ENCODE assay signal across 11 mouse cellular contexts in the genomic region with DNA sequence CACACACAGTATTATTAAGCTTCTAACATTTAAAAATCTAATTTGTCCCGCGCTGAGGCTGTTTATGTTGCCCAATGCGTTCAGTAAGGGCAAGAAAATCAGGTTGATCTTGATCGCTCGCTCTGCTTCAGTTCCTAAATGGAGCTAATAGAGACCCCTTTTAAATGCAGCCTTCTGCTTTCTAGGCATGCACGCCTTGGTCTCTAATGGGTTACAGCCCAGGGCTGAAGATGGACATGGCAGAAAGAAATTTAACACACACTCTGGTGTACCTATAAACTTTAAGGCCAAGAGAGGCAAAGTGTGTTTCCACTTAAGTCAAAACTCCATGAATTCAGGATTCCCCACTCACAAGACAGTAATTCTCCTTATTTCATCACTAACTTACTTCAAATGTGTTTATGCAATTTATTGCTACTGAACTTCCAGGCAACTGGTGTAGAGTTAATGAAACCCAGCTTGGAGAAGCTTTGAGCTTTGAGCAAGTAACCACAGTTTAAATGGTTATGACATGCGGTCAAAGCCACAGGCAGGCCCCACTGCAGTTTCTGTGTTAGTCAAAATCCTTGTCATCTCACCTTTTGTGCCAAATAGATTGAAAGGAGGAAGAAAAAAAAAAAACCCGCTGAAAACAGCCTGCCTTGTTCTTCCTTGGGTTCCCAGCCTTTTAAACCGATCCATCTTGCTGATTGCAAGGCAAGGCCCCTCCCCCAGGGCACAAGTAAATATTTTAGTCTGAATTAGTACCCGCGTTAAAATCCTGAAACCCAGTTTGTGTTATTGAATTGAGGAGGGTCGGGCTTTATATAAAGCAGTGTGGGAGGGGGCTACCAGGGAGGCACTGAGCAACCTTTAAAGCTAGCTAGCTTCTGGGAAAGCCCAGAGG. TPM values are rescaled to one million over a fixed set of nuclear protein-coding genes. Genes with fewer than 3 reads are reported as not detected.
DNase-seq lines count a peak whose midpoint lies in the region; ATAC-seq and TF ChIP-seq lines count a peak whose summit lies in the region.
"Had no signal": no experiment of that assay in that cellular context is flagged by ENCODE, and none has a peak within 500 bp of the region (broad histone marks: within the 10 kb centered on the region; RNA-seq: fewer than 3 reads in every experiment).

No protein-coding gene starts in this region.

- peaks cover 71% of the 10 kb centered on the region for H3K4me1 ChIP-seq in kidney, embryonic 15.5 days
- peaks cover 58% of the 10 kb centered on the region for H3K4me1 ChIP-seq in hindbrain, embryonic 14.5 days (replicated peaks; ENCODE audit: control insufficient read depth, insufficient read depth, low read length)
- peaks cover 15% of the 10 kb centered on the region; the same call in 1 of the 2 replicates for H3K4me1 ChIP-seq in midbrain, postnatal 0 days (ENCODE audit: insufficient read depth, low read length)

- DNase-seq in kidney, adult 8-10 months: no peak
- DNase-seq in embryo, embryonic 11 days: peak; percentile 73
- DNase-seq in hindbrain, embryonic 14.5 days (ENCODE audit: low spot score): no peak
- no peak for DNase-seq in midbrain, postnatal 0 days (ENCODE audit: low spot score)
- DNase-seq in natural killer cell, adult 2 months (ENCODE audit: low spot score in 2 of 2): no peak
- DNase-seq in adipocyte (ENCODE audit: low spot score): no peak
- DNase-seq in layer of hippocampus, adult 11-12 months (ENCODE audit: low spot score): no peak
- DNase-seq: thymus, postnatal 36 days had no signal

- no peak for TF ChIP-seq CTCF in midbrain, postnatal 0 days (IDR thresholded peaks at IDR 0.05)

- peak overlapping the region; percentile 95 for H3K4me2 ChIP-seq in kidney, embryonic 15.5 days
- H3K4me2 ChIP-seq in hindbrain, embryonic 14.5 days (replicated peaks): peak overlapping the region; percentile 94
- peak overlapping the region; percentile 93 for H3K4me2 ChIP-seq in midbrain, postnatal 0 days (ENCODE audit: low read depth, low read length, poor library complexity, severe bottlenecking)

- H3K27ac ChIP-seq in kidney, embryonic 15.5 days: peak overlapping the region; percentile 96
- H3K27ac ChIP-seq in hindbrain, embryonic 14.5 days: peak overlapping the region; percentile 95
- peak overlapping the region; percentile 97; the same call in 1 of the 2 replicates for H3K27ac ChIP-seq in midbrain, postnatal 0 days (ENCODE audit: low read depth, low read length)

- no peaks in the 10 kb centered on the region for H3K9me3 ChIP-seq in kidney, embryonic 15.5 days (replicated peaks)
- H3K9me3 ChIP-seq in hindbrain, embryonic 14.5 days (ENCODE audit: control insufficient read depth, low read length): no peaks in the 10 kb centered on the region
- H3K9me3 ChIP-seq in midbrain, postnatal 0 days (ENCODE audit: low read length): no peaks in the 10 kb centered on the region

- H3K9ac ChIP-seq in kidney, embryonic 15.5 days: no peak overlapping the region
- H3K9ac ChIP-seq in hindbrain, embryonic 14.5 days: peak overlapping the region; percentile 92
- H3K9ac ChIP-seq in midbrain, postnatal 0 days (replicated peaks; ENCODE audit: low read length, poor library complexity, severe bottlenecking): peak overlapping the region; percentile 93; the same call in 1 of the 2 replicates

- H3K36me3 ChIP-seq in kidney, embryonic 15.5 days: no peaks in the 10 kb centered on the region
- no peaks in the 10 kb centered on the region for H3K36me3 ChIP-seq in hindbrain, embryonic 14.5 days (replicated peaks; ENCODE audit: control insufficient read depth, insufficient read depth)
- no peaks in the 10 kb centered on the region for H3K36me3 ChIP-seq in midbrain, postnatal 0 days (ENCODE audit: insufficient read depth, low read length)

- WGBS in kidney, embryonic 15.5 days: 35% methylated on average over 12 of the region's 12 CpGs
- WGBS in hindbrain, embryonic 14.5 days: 15% methylated on average over 12 of the region's 12 CpGs
- WGBS in midbrain, postnatal 0 days: 27% methylated on average over 12 of the region's 12 CpGs

- H3K4me3 ChIP-seq in kidney, embryonic 15.5 days (replicated peaks): peak overlapping the region; percentile 75
- peak overlapping the region; percentile 90 for H3K4me3 ChIP-seq in hindbrain, embryonic 14.5 days (replicated peaks; ENCODE audit: low read length)
- peak overlapping the region; percentile 91 for H3K4me3 ChIP-seq in midbrain, postnatal 0 days (ENCODE audit: low read depth, low read length)

- H3K27me3 ChIP-seq in kidney, embryonic 15.5 days: peaks cover 26% of the 10 kb centered on the region
- H3K27me3 ChIP-seq in hindbrain, embryonic 14.5 days (ENCODE audit: control insufficient read depth, insufficient read depth, low read length): no peaks in the 10 kb centered on the region
- H3K27me3 ChIP-seq in midbrain, postnatal 0 days (ENCODE audit: insufficient read depth, low read length): no peaks in the 10 kb centered on the region

- ATAC-seq in kidney, embryonic 15.5 days (replicated peaks; ENCODE audit: low FRiP score): no peak
- no peak for ATAC-seq in hindbrain, embryonic 14.5 days (ENCODE audit: low FRiP score)
- no peak for ATAC-seq in midbrain, postnatal 0 days (ENCODE audit: low FRiP score)

RNA-seq across cellular contexts. Expression of a gene that starts 3.9 kb away (rescaled TPM):
- polyA plus RNA-seq in kidney, embryonic 15.5 days (2015; fragmentation: Nextera tagmentation; extraction: Ambion mirVana): 9.6 and 11.2 TPM in 2 replicates
- polyA plus RNA-seq in hindbrain, embryonic 14.5 days (2014; fragmentation: Nextera tagmentation; extraction: Ambion mirVana): 25.1 and 25.8 TPM in 2 replicates
- total RNA-seq in midbrain, postnatal 0 days (2014; rRNA removed): 25.6 and 26.6 TPM in 2 replicates
- 23.5 and 23.6 TPM in 2 replicates for polyA plus RNA-seq in midbrain, postnatal 0 days (2015; fragmentation: Nextera tagmentation; extraction: Ambion mirVana)
- total RNA-seq: common myeloid progenitor, adult 5-6 weeks; MEL had no signal
